Comparison of ENCODE assay signal across 16 mouse cellular contexts in genomic region chr15:4378766-4379165, GRCm38 (mm10). TPM values are rescaled to one million over a fixed set of nuclear protein-coding genes. Genes with fewer than 3 reads are reported as not detected.
DNase-seq lines count a peak whose midpoint lies in the region; ATAC-seq and TF ChIP-seq lines count a peak whose summit lies in the region.
"Had no signal": no experiment of that assay in that cellular context is flagged by ENCODE, and none has a peak within 500 bp of the region (broad histone marks: within the 10 kb centered on the region; RNA-seq: fewer than 3 reads in every experiment).

No protein-coding gene starts in this region.

- no peak overlapping the region for H3K4me3 ChIP-seq in hindbrain, postnatal 0 days (ENCODE audit: low read length)
- H3K4me3 ChIP-seq: heart, embryonic 15.5 days; liver, embryonic 12.5 days; neural tube, embryonic 13.5 days had no signal

- H3K27me3 ChIP-seq in hindbrain, postnatal 0 days (ENCODE audit: insufficient read depth, low read length) = no peaks in the 10 kb centered on the region
- H3K27me3 ChIP-seq: neural tube, embryonic 13.5 days had no signal

- no peaks in the 10 kb centered on the region for H3K9me3 ChIP-seq in hindbrain, postnatal 0 days (ENCODE audit: low read length)
- H3K9me3 ChIP-seq: G1E; heart, embryonic 15.5 days; liver, embryonic 12.5 days; neural tube, embryonic 13.5 days had no signal

- H3K4me2 ChIP-seq in hindbrain, postnatal 0 days (ENCODE audit: low read depth, low read length) = peak overlapping the region; percentile 37
- H3K4me2 ChIP-seq: heart, embryonic 15.5 days; liver, embryonic 12.5 days; neural tube, embryonic 13.5 days had no signal

- TF ChIP-seq CTCF in hindbrain, postnatal 0 days (IDR thresholded peaks at IDR 0.05; ENCODE audit: low read depth) = no peak

- H3K36me3 ChIP-seq in hindbrain, postnatal 0 days (ENCODE audit: insufficient read depth, low read length) = no peaks in the 10 kb centered on the region
- H3K36me3 ChIP-seq: G1E; heart, embryonic 15.5 days; liver, embryonic 12.5 days; neural tube, embryonic 13.5 days had no signal

- no peak for ATAC-seq in hindbrain, postnatal 0 days
- ATAC-seq: inflammation-experienced regulatory T-cells, adult 6 months; liver, embryonic 12.5 days had no signal

- H3K9ac ChIP-seq in hindbrain, postnatal 0 days (replicated peaks; ENCODE audit: low read length) = no peak overlapping the region
- H3K9ac ChIP-seq: heart, embryonic 15.5 days; liver, embryonic 12.5 days; neural tube, embryonic 13.5 days had no signal

- H3K27ac ChIP-seq in hindbrain, postnatal 0 days = no peak overlapping the region
- H3K27ac ChIP-seq: heart, embryonic 15.5 days; liver, embryonic 12.5 days; neural tube, embryonic 13.5 days had no signal

- intact Hi-C loops in heart, postnatal 10 days (cut with DNase I) = no loop called here

- H3K4me1 ChIP-seq in hindbrain, postnatal 0 days (ENCODE audit: insufficient read depth, low read length) = peaks cover 10% of the 10 kb centered on the region; the same call in 1 of the 2 replicates
- H3K4me1 ChIP-seq: liver, embryonic 12.5 days had no signal

- WGBS in hindbrain, postnatal 0 days = 42% methylated on average over 5 of the region's 5 CpGs

- peak; percentile 28 for DNase-seq in heart, adult 11 months
- DNase-seq in heart, postnatal 10 days = no peak
- DNase-seq in MN1 (ENCODE audit: low spot score) = peak; percentile 34
- DNase-seq in cerebellum, adult 8-10 months = peak; percentile 38
- peak; percentile 31 for DNase-seq in hindbrain, postnatal 0 days (ENCODE audit: low spot score)
- DNase-seq in urinary bladder, postnatal 36 days (ENCODE audit: low spot score in 2 of 2) = no peak
- DNase-seq in kidney, postnatal 14 days = no peak
- DNase-seq: adrenal gland, postnatal 36 days; right cerebral cortex, adult 18-20 months; thymus, postnatal 4 days had no signal

RNA-seq across cellular contexts. Expression of gene Plcxd3, which starts 3.5 kb away (rescaled TPM):
- under 1 TPM; 0.24 to 0.40 TPM for total RNA-seq in heart, postnatal 10 days (2021)
- total RNA-seq in hindbrain, postnatal 0 days (2014; rRNA removed) = 53.3 and 56.7 TPM in 2 replicates
- polyA plus RNA-seq in hindbrain, postnatal 0 days (2015; fragmentation: Nextera tagmentation; extraction: Ambion mirVana) = 85.5 and 89.4 TPM in 2 replicates
- polyA plus RNA-seq: G1E; inflammation-experienced regulatory T-cells, adult 6 months; spleen, adult 2 months had no signal

Comparison
In these comparisons a context has a peak if more than half of its experiments do, and no peak if none do; other contexts are left out.
1. DNase-seq: peak in heart, adult 11 months (single experiment), MN1 (single experiment), cerebellum, adult 8-10 months (single experiment) and hindbrain, postnatal 0 days (single experiment); none in heart, postnatal 10 days (0 of 2), urinary bladder, postnatal 36 days (0 of 2) and kidney, postnatal 14 days (single experiment).
2. RNA of gene Plcxd3, which starts 3.5 kb away (total RNA-seq): 53.3 to 56.7 TPM in hindbrain, postnatal 0 days; 0.24 to 0.40 TPM in heart, postnatal 10 days; every median in the first group is over 10 times any median in the second.